Mouse (Mus musculus) cerebral cortex, adult 2 months (tissue): ENCODE data around the gene Bcl2l11.

Experiments used
- WGBS: fragments of 180-500 bp; shearing (Covaris S2); methylation state at CpG from one replicate; pipeline ENCODE4 v1.1.7; 2018; 5-methylcytosine and 5-hydroxymethylcytosine counted together

Gene Bcl2l11

GRCm38 (mm10) chr2:128176391-128177044, 50.7 kb downstream of the Bcl2l11 start:
- WGBS, result 55% methylated on average over 12 of the region's 12 CpGs

GRCm38 (mm10) chr2:128177241-128177661, 51.4 kb downstream of the Bcl2l11 start:
- WGBS, result 68% methylated on average over 5 of the region's 5 CpGs

GRCm38 (mm10) chr2:128179126-128179807, 53.4 kb downstream of the Bcl2l11 start:
- 48% methylated on average over 18 of the region's 18 CpGs for WGBS

GRCm38 (mm10) chr2:128179808-128180379, 54.1 kb downstream of the Bcl2l11 start:
- WGBS, result 51% methylated on average over 9 of the region's 9 CpGs

GRCm38 (mm10) chr2:128182181-128182580, 56.3 kb downstream of the Bcl2l11 start:
- WGBS, result 98% methylated on average over 9 of the region's 9 CpGs

- WGBS, result 94% methylated on average over 4 of the region's 4 CpGs
Observed at GRCm38 (mm10) chr2:128182751-128183150, 56.9 kb downstream of the Bcl2l11 start.

- 95% methylated on average over 4 of the region's 4 CpGs for WGBS
Observed at GRCm38 (mm10) chr2:128183762-128184161, 57.9 kb downstream of the Bcl2l11 start.

GRCm38 (mm10) chr2:128185942-128186341, 60.1 kb downstream of the Bcl2l11 start:
- WGBS, result 88% methylated on average over 4 of the region's 4 CpGs

- WGBS, result 93% methylated on average over 1 of the region's 1 CpGs
Observed at GRCm38 (mm10) chr2:128187277-128187676, 61.4 kb downstream of the Bcl2l11 start.

- 91% methylated on average over 3 of the region's 3 CpGs for WGBS
Observed at GRCm38 (mm10) chr2:128188461-128188860, 62.6 kb downstream of the Bcl2l11 start.

GRCm38 (mm10) chr2:128189691-128190090, 63.9 kb downstream of the Bcl2l11 start:
- WGBS, result 66% methylated on average over 10 of the region's 10 CpGs

- WGBS, result 76% methylated on average over 5 of the region's 5 CpGs
Observed at GRCm38 (mm10) chr2:128190196-128190595, 64.4 kb downstream of the Bcl2l11 start.

GRCm38 (mm10) chr2:128193411-128193810, 67.6 kb downstream of the Bcl2l11 start:
- 67% methylated on average over 4 of the region's 4 CpGs for WGBS

GRCm38 (mm10) chr2:128197379-128197778, 71.5 kb downstream of the Bcl2l11 start:
- WGBS, result 95% methylated on average over 3 of the region's 3 CpGs

GRCm38 (mm10) chr2:128203147-128203546, 77.3 kb downstream of the Bcl2l11 start:
- 79% methylated on average over 3 of the region's 3 CpGs for WGBS

- WGBS, result 85% methylated on average over 6 of the region's 6 CpGs
Observed at GRCm38 (mm10) chr2:128203749-128204405, 78.0 kb downstream of the Bcl2l11 start.

- 100% methylated on average over 1 of the region's 1 CpGs for WGBS
Observed at GRCm38 (mm10) chr2:128208541-128208940, 82.7 kb downstream of the Bcl2l11 start.

- 89% methylated on average over 2 of the region's 2 CpGs for WGBS
Observed at GRCm38 (mm10) chr2:128209841-128210329, 84.0 kb downstream of the Bcl2l11 start.

GRCm38 (mm10) chr2:128210376-128210775, 84.5 kb downstream of the Bcl2l11 start:
- WGBS, result 55% methylated on average over 9 of the region's 9 CpGs

GRCm38 (mm10) chr2:128211022-128211880, 85.4 kb downstream of the Bcl2l11 start:
- WGBS, result 53% methylated on average over 19 of the region's 19 CpGs

GRCm38 (mm10) chr2:128211881-128212209, 86.0 kb downstream of the Bcl2l11 start:
- WGBS, result 84% methylated on average over 8 of the region's 8 CpGs
